Mouse (Mus musculus) mammary gland, adult 2 months (tissue): ENCODE results near the gene Spata19. TPM values are rescaled to one million over a fixed set of nuclear protein-coding genes. Genes with fewer than 3 reads are reported as not detected.

Experiments
- polyA plus RNA-seq: library from polyadenylated mRNA; depleted of rRNA; stranded (reverse); fragments of >200 nt; gene quantifications from 2 replicates; pipeline ENCODE4 v1.2.3, GENCODE M21; 2012; ENCODE audit warnings: low replicate concordance; rRNA removed

Spata19 gene
- not detected in 2 replicates for polyA plus RNA-seq

GRCm38 (mm10) chr9:27396500-27396899, at the start of gene Spata19:
Gene Spata19 (plus strand): TSS chr9:27396800.

Other genes starting within 250 kb of the Spata19 start
- 14.6 and 24.4 TPM in 2 replicates for gene Jam3, start 241.4 kb upstream of the Spata19 start, polyA plus RNA-seq
- gene Igsf9b, start 97.6 kb upstream of the Spata19 start, polyA plus RNA-seq, result 0.22 and 0.73 TPM in 2 replicates